Mouse (Mus musculus): ENCODE measurements at regions not wholly inside any gene's neighbourhood (a gene's known extent, or its start where the extent isn't known, plus 50 kb on each side); places are given as distances from the start of the nearest gene placed in this dataset.

DNA sequence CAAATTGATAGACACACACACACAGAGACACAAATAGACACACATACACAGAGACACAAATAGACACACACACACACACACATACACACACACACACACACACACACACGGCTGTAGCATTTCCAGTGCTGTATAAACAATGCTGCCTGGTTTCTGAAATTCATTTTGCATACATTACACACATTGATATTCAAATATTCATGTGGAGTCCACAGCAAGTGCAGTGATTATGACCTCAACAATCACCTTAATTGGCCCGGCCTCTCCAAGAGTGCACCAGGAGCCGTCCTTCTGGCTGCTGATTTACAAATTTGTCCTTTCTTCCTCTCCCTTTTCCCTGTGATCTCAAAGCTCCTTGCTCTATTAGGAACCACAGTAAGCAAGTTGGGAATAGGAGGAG lies 61.2 kb upstream of the Lhx8 start:
- no peak for DNase-seq (ENCODE audit: low spot score in 2 of 2)

DNA sequence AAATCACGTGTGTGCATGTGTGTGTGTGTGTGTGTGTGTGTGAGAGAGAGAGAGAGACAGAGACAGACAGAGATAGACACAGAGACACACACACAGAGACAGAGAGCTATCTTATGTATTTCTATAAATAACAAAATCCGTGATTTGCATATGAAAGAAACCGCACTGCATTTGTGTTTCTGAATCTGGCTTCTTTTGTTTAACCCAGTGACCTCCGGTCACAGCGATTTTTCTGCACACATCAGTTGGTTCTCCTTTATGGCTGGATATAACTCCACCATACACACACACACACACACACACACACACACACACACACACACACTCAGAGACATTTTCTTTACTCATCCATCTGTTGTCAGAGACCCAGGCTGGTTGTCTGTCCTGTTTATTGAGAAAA lies 58.2 kb upstream of the Lhx8 start:
- DNase-seq (ENCODE audit: low spot score in 2 of 2), result no peak

DNA sequence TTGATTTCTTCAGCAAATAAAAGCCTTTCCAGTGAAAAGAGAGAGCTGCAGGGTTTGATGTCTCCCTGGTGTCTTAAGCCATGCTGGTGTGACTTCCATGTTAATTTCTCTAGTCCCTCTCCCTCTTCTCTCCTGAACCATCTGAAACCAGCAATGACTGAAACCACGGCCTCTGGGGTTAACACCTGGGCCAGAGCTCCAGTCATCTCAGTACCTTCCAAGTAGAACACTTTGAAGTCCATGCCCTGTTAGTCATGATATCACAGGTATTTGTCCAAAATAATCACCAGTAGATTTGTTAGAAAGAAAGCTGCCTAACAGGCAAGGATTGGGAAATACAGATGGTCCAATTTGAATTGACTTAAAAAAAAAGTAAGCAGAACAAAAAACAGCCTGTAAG lies 56.8 kb upstream of the Lhx8 start:
- no peak for DNase-seq (ENCODE audit: low spot score in 2 of 2)

DNA sequence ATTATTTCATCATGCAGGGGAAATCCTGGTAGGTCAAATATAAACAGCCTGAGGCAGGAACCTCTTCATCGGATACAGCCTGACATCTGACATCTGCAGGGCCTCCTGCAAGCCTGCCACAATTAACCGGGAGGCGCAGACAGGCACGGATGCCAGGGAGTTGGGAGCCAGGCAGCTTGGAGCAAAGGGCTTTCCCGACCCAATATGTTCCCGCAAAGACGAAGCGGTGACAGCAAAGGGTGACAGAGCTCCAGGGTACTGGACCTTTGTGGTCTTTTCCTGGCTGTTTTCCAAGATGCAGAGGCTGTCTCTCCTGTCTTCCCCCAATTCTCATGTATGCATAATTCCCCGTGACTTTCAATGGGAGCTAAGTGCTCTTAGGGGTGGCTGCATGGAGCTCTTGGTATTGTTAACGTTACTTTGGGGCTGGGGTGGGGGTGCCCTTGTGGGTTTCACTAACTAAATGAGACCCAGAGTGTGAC lies 55.4 kb upstream of the Lhx8 start:
- DNase-seq (ENCODE audit: low spot score in 2 of 2), result no peak

DNA sequence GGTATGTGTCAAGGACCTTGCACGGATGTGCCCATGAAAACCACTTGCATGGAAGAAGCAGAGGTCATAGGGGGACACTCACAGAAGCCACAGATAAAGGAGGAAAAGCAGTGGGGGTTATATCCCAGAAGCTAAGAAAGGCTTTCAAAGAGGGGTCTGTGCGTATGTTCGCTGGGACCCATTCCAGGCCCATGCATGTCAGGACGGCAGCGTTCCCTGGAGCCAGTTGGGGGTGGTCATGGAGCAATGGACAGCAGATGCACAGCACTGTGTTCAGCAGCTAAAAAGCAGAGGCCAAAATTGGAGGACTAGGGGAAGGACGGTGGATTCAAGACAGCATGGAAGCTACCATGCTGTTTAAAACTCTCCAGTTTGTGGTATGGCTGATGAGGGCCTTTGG lies 52.4 kb upstream of the Lhx8 start:
- DNase-seq (ENCODE audit: low spot score in 2 of 2), result no peak

DNA sequence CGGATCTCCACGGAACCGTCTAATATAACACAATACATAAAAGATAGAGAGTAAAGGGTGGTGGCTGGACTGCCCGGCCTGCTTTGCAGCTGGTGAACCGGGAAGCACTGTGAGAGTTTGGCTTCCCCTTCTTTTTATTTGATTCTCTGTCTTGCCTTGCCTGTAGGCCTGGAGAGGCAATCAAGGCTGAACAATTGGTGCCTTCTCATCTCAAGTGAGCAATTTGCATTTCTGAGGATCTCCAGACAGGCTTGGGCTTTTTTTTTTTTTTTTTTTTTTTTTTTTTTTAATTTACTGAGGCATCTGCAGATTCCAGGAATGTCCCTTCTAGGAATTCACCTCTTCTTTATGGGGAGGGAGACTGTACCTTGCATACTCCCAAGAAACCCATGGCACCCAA lies 51.1 kb upstream of the Lhx8 start:
- DNase-seq (ENCODE audit: low spot score in 2 of 2), result no peak

All from frontal cortex, postnatal 36 days (tissue).